Mouse (Mus musculus): Measurements from ENCODE around the gene Kifap3.

DNA sequence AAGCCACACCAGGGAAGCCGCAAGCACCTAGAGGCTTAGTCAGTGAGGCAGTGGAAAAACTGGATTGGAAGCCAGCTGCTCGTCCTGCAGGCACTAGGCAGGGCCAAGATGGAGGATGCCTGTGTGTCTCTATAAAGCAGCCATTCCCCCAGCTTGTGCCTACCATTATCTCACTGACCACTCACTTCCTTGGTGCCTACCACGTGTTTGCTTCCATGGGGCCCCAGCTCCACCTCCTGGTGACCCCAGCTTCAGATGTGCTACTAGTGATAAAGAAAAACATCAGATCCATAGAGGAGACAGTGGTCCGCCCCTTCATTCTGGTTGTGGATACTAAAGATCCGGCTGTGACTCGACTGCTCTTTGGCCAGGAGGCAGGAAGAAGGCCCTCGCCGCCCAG is 152.4 kb downstream of the Kifap3 start:
- TF ChIP-seq GATA1 (IDR thresholded peaks at IDR 0.05; ENCODE audit: low read length) (no peak), TAL1 (IDR thresholded peaks at IDR 0.05; ENCODE audit: low read length) (no peak)

Measured in erythroblast, embryonic 14.5 days (primary cell).